ENCODE assay signal across 19 mouse cellular contexts in genomic region chr3:148761586-148761985, GRCm38 (mm10).
DNase-seq lines count a peak whose midpoint lies in the region; ATAC-seq and TF ChIP-seq lines count a peak whose summit lies in the region.
"Had no signal": no experiment of that assay in that cellular context is flagged by ENCODE, and none has a peak within 500 bp of the region (broad histone marks: within the 10 kb centered on the region; RNA-seq: fewer than 3 reads in every experiment).

No protein-coding gene starts in this region.

- H3K4me2 ChIP-seq in liver, embryonic 11.5 days = no peak overlapping the region
- no peak overlapping the region for H3K4me2 ChIP-seq in liver, postnatal 0 days (ENCODE audit: low read depth, low read length)

- peak; percentile 95 for DNase-seq in liver, adult 2 months (ENCODE audit: extremely low read depth, low read depth, low spot score)
- no peak for DNase-seq in liver, embryonic 11.5 days (ENCODE audit: low spot score)
- no peak for DNase-seq in liver, postnatal 0 days
- DNase-seq in liver = no peak
- DNase-seq: adrenal gland, adult 2 months; adrenal gland, adult 8-10 months; adrenal gland, postnatal 10 days; adrenal gland, postnatal 14 days; adrenal gland, postnatal 25 days; adrenal gland, postnatal 36 days; B cell, adult 2 months; cerebellum, adult 11 months; cerebellum, adult 11-12 months; cerebellum, adult 18-20 months had no signal

- H3K27ac ChIP-seq in liver, adult 2 months (replicated peaks; ENCODE audit: insufficient read depth, low read depth, low read length) = peak overlapping the region; percentile 47; the same call in 1 of the 2 replicates
- no peak overlapping the region for H3K27ac ChIP-seq in liver, embryonic 11.5 days (ENCODE audit: low read depth, low read length)
- peak overlapping the region; percentile 34; the same call in 1 of the 2 replicates for H3K27ac ChIP-seq in liver, postnatal 0 days (ENCODE audit: low read depth)

- H3K4me3 ChIP-seq in liver, adult 2 months (ENCODE audit: insufficient read depth, low read depth, low read length) = no peak overlapping the region
- H3K4me3 ChIP-seq in liver, embryonic 11.5 days (ENCODE audit: low read depth, low read length) = no peak overlapping the region
- H3K4me3 ChIP-seq in liver, postnatal 0 days (ENCODE audit: low read depth, low read length) = no peak overlapping the region

- ATAC-seq in liver, embryonic 11.5 days (replicated peaks; ENCODE audit: low FRiP score) = no peak
- ATAC-seq in liver, postnatal 0 days = peak; percentile 59
- ATAC-seq: activated CD4-positive, CD25-positive, alpha-beta regulatory T cell, adult 4 months; CD4-positive, CD25-positive, alpha-beta regulatory T cell, adult 4 months; Patski had no signal

- H3K9ac ChIP-seq in liver, adult 2 months (ENCODE audit: low read depth, low read length) = no peak overlapping the region
- H3K9ac ChIP-seq in liver, embryonic 11.5 days (ENCODE audit: low read depth, low read length) = no peak overlapping the region
- no peak overlapping the region for H3K9ac ChIP-seq in liver, postnatal 0 days (replicated peaks)

- no peaks in the 10 kb centered on the region for H3K9me3 ChIP-seq in liver, embryonic 11.5 days (ENCODE audit: control insufficient read depth, low read length)
- H3K9me3 ChIP-seq in liver, postnatal 0 days (ENCODE audit: low read length) = no peaks in the 10 kb centered on the region

- no peaks in the 10 kb centered on the region for H3K79me2 ChIP-seq in liver, adult 2 months (ENCODE audit: control insufficient read depth, insufficient read depth, low read length)

- H3K4me1 ChIP-seq in liver, adult 2 months (ENCODE audit: control insufficient read depth, insufficient read depth, low read length) = peaks cover 8% of the 10 kb centered on the region
- no peaks in the 10 kb centered on the region for H3K4me1 ChIP-seq in liver, embryonic 11.5 days (replicated peaks; ENCODE audit: control insufficient read depth, insufficient read depth, low read length)
- peaks cover 5% of the 10 kb centered on the region; the same call in 1 of the 2 replicates for H3K4me1 ChIP-seq in liver, postnatal 0 days (ENCODE audit: insufficient read depth)

- H3K27me3 ChIP-seq in liver, adult 2 months (ENCODE audit: control insufficient read depth, insufficient read depth, low read length) = no peaks in the 10 kb centered on the region
- no peaks in the 10 kb centered on the region for H3K27me3 ChIP-seq in liver, embryonic 11.5 days (replicated peaks; ENCODE audit: control insufficient read depth, insufficient read depth, low read length)
- no peaks in the 10 kb centered on the region for H3K27me3 ChIP-seq in liver, postnatal 0 days (ENCODE audit: insufficient read depth, low read length)
- H3K27me3 ChIP-seq: CH12.LX, Patski had no signal

- no peak for TF ChIP-seq EP300 in liver, postnatal 0 days (IDR thresholded peaks at IDR 0.05; ENCODE audit: low read depth)

- H3K36me3 ChIP-seq in liver, adult 2 months (ENCODE audit: control insufficient read depth, insufficient read depth, low read length) = no peaks in the 10 kb centered on the region
- no peaks in the 10 kb centered on the region for H3K36me3 ChIP-seq in liver, embryonic 11.5 days (ENCODE audit: control insufficient read depth, insufficient read depth, low read length)
- no peaks in the 10 kb centered on the region for H3K36me3 ChIP-seq in liver, postnatal 0 days (replicated peaks; ENCODE audit: insufficient read depth, low read length)
- H3K36me3 ChIP-seq: G1E had no signal

- no peak for TF ChIP-seq CTCF in liver, adult 2 months (IDR thresholded peaks at IDR 0.05; ENCODE audit: low read depth, low read length)
- no peak for TF ChIP-seq CTCF in liver, postnatal 0 days (IDR thresholded peaks at IDR 0.05; ENCODE audit: low read depth)

- no peak for TF ChIP-seq POLR2A in liver, adult 2 months (IDR thresholded peaks at IDR 0.05; ENCODE audit: extremely low read depth, insufficient read depth, low read length)
